Mouse (Mus musculus) ES-E14 (cell line): ENCODE measurements around the gene Paqr8.

ENCODE experiments used
- CHD2 ChIP-seq: IDR thresholded peaks from 2 replicates; pipeline ENCODE4 v1.6.1; 2014; ENCODE audit warnings: mild to moderate bottlenecking, low read depth, low read length, inconsistent platforms
- HCFC1 ChIP-seq: IDR thresholded peaks from 2 replicates; pipeline ENCODE4 v1.6.1; 2012; ENCODE audit warnings: low read length, inconsistent platforms, borderline replicate concordance; ENCODE audit not compliant: insufficient read depth
- MAFK ChIP-seq: IDR thresholded peaks from 2 replicates; pipeline ENCODE4 v1.6.1; 2014; ENCODE audit warnings: mild to moderate bottlenecking, low read depth, low read length, inconsistent platforms; ENCODE audit not compliant: insufficient read depth
- ZC3H11A ChIP-seq: IDR thresholded peaks from 2 replicates; pipeline ENCODE4 v1.6.1; 2012; ENCODE audit warnings: low read depth, mild to moderate bottlenecking, inconsistent platforms, low read length, borderline replicate concordance
- ZNF384 ChIP-seq: IDR thresholded peaks from 2 replicates; pipeline ENCODE4 v1.6.1; 2012; ENCODE audit warnings: low read depth, low read length, inconsistent platforms

- TF ChIP-seq MAFK = no peak
- no peak for TF ChIP-seq CHD2
- no peak for TF ChIP-seq ZC3H11A
- TF ChIP-seq HCFC1 = no peak
- TF ChIP-seq ZNF384 = no peak
Observed at GRCm38 (mm10) chr1:20926376-20926775, 36.0 kb downstream of the Paqr8 start.
